Mouse (Mus musculus): Measurements from ENCODE around the gene Edf1.

GRCm38 (mm10) chr2:25583120-25583481 is 25.5 kb downstream of the Edf1 start:
- TF ChIP-seq CTCF (IDR thresholded peaks at IDR 0.05; ENCODE audit: extremely low read depth, insufficient read depth, low read length) (no peak), POLR2A (IDR thresholded peaks at IDR 0.05; ENCODE audit: extremely low read depth, insufficient read depth, low read length) (no peak)

Measured in cortical plate, adult 2 months (tissue).